Mouse (Mus musculus) stomach, embryonic 15.5 days (tissue): ENCODE results near the gene Col4a3. TPM values are rescaled to one million over a fixed set of nuclear protein-coding genes. Genes with fewer than 3 reads are reported as not detected.

Source experiments
- ATAC-seq: fragments of 200-750 bp; cut with Nextera tagmentation; 2 replicates; pipeline ENCODE4 v1.8.0; 2017; ENCODE audit warnings: low read depth, moderate number of reproducible peaks, moderate TSS enrichment; ENCODE audit not compliant: insufficient read depth, low FRiP score
- H3K27ac ChIP-seq: fragments of 300-500 bp; sonication (generic); 2 replicates; pipeline ENCODE4 v1.5.1; 2015; ENCODE audit warnings: mild to moderate bottlenecking, inconsistent platforms
- H3K27me3 ChIP-seq: fragments of 300-500 bp; sonication (generic); replicated peaks from 2 replicates; pipeline ENCODE4 v1.6.1; 2015; ENCODE audit warnings: inconsistent platforms
- H3K36me3 ChIP-seq: fragments of 300-500 bp; sonication (generic); 2 replicates; pipeline ENCODE4 v1.6.1; 2015; ENCODE audit warnings: inconsistent platforms
- H3K4me1 ChIP-seq: fragments of 300-500 bp; sonication (generic); 2 replicates; pipeline ENCODE4 v1.6.1; 2015; ENCODE audit warnings: inconsistent platforms
- H3K4me2 ChIP-seq: fragments of 300-500 bp; sonication (generic); 2 replicates; pipeline ENCODE4 v1.6.1; 2015; ENCODE audit warnings: mild to moderate bottlenecking, inconsistent platforms
- H3K4me3 ChIP-seq: fragments of 300-500 bp; sonication (generic); replicated peaks from 2 replicates; pipeline ENCODE4 v1.5.1; 2015; ENCODE audit warnings: inconsistent platforms
- H3K9ac ChIP-seq: fragments of 300-500 bp; sonication (generic); 2 replicates; pipeline ENCODE4 v1.6.1; 2015; ENCODE audit warnings: inconsistent platforms
- H3K9me3 ChIP-seq: fragments of 300-500 bp; sonication (generic); 2 replicates; pipeline ENCODE4 v1.6.1; 2016; ENCODE audit warnings: inconsistent platforms
- WGBS: fragments of 180-500 bp; shearing (Covaris S2); methylation state at CpG from one replicate; pipeline ENCODE4 v1.1.7; 2015; 5-methylcytosine and 5-hydroxymethylcytosine counted together
- polyA plus RNA-seq: library from polyadenylated mRNA; unstranded; fragments of >200 nt; fragmentation: Nextera tagmentation; extraction: Ambion mirVana; gene quantifications from 2 replicates; pipeline ENCODE4 v1.2.1, GENCODE M21; 2015

Gene Col4a3
- polyA plus RNA-seq, 1 experiment from 2014 or later: 0.42 TPM

DNA sequence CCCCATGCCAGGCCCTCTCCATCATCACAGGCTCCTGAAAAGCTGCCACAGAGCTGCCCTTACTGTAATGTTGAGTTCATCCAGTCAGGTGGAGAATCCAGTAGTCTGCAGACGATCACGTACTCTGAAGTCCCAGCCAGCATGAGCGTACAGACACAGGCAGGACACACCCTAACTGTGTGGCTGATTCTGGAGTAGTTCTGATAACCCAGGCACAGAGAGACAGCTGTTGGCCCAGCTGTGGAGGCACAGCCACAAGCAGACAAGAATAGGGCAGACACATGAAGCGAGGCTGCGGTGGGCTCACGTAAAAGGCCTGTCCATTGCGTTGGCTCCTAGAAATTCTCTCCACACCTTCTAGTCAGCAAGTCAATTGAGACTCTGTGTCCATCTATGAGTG is 50.7 kb downstream of the Col4a3 start:
- Histone ChIP-seq H3K4me2 (no peak overlapping the region), H3K36me3 (no peaks in the 10 kb centered on the region), H3K27me3 (no peaks in the 10 kb centered on the region), H3K27ac (no peak overlapping the region), H3K4me1 (no peaks in the 10 kb centered on the region), H3K9me3 (no peaks in the 10 kb centered on the region), H3K4me3 (no peak overlapping the region), H3K9ac (no peak overlapping the region)
- 83% methylated on average over 7 of the region's 7 CpGs for WGBS
- peak; percentile 87; the same call in 1 of the 2 replicates for ATAC-seq

DNA sequence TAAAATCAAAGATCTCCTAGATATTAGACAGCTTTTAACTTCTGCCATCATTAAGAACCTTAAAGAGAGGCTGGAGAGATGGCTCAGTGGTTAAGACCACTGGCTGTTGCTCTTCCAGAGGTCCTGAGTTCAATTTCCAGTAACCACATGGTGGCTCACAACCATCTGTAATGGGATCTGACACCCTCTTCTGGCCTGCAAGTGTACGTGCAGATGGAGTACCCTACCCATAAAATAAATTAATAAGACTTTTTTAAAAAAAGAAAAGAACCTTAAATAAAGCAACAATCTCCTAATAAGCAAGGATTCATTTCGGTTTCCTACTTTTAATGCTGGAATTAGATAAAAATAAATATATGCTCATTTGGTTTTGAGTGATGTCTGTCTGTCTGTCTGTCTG is 51.7 kb downstream of the Col4a3 start:
- no peak for ATAC-seq
- no peaks in the 10 kb centered on the region for H3K4me1 ChIP-seq

DNA sequence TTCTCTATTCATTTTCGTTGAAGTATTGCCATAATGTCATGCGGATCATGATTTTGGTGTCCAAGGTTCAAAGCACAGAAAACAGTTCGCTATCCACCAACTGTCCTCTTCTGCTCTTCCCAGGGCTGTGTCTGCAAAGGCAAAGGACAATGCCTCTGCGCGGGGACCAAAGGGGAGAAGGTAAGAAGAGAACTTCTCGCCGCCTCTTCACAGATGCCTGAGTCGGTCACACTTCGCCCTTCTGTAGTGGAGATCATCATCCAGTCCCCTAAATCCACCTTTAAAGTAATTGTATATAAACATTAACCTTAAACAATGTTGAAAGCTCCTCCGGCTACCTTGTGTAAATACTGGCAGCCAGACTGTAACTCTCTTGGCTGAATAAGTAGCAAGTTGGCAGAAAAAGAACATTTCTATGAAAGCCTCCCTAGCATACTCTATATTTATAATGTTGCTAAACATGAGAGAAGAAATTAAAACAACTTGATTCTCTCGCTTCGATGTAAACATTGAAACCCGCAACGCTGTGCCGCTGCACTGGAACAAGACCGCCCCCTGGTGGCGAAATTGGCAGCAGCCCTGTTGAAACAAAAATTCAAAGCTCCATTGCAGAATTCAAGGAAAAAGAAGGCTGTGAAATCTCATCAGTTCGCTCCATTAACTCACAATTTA is 54.7 kb downstream of the Col4a3 start:
- 20% methylated on average over 18 of the region's 18 CpGs for WGBS
- H3K27me3 ChIP-seq: no peaks in the 10 kb centered on the region
- no peaks in the 10 kb centered on the region for H3K36me3 ChIP-seq
- H3K4me3 ChIP-seq: peak overlapping the region; percentile 29
- no peaks in the 10 kb centered on the region for H3K9me3 ChIP-seq
- H3K27ac ChIP-seq: no peak overlapping the region
- no peaks in the 10 kb centered on the region for H3K4me1 ChIP-seq
- peak overlapping the region; percentile 53 for H3K4me2 ChIP-seq
- ATAC-seq: peak; percentile 22; the same call in 1 of the 2 replicates
- H3K9ac ChIP-seq: no peak overlapping the region

More for the DNA sequence above, 51.7 kb downstream of the Col4a3 start:
- 84% methylated on average over 2 of the region's 2 CpGs for WGBS
- Histone ChIP-seq H3K4me3 (no peak overlapping the region), H3K36me3 (no peaks in the 10 kb centered on the region), H3K27ac (no peak overlapping the region), H3K27me3 (no peaks in the 10 kb centered on the region), H3K9ac (no peak overlapping the region), H3K4me2 (no peak overlapping the region), H3K9me3 (no peaks in the 10 kb centered on the region)

DNA sequence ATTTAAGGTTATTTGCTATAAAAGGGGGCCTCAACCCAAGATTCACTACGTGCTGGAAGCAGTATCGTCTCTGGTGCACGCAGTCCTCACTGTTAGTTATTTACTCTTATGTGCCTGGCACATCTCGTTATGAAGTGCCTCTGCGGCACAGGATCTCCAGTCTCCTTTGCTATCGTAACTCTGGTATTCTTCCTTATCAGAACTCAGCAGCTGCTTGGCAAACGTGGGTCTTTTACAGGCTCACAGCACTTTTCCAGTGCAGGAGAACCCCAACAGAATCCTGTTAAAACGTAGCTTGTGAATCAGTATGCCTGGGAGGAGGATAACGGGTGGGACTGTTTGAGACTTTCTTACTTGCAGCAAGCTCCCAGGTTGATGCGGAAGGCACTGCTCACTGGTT is 61.3 kb downstream of the Col4a3 start:
- Histone ChIP-seq H3K27me3 (no peaks in the 10 kb centered on the region), H3K9ac (no peak overlapping the region), H3K4me1 (no peaks in the 10 kb centered on the region), H3K27ac (no peak overlapping the region), H3K4me2 (0 out of 2 replicates have a peak overlapping the region, but pooled peaks have one; percentile 5), H3K4me3 (no peak overlapping the region), H3K36me3 (no peaks in the 10 kb centered on the region), H3K9me3 (no peaks in the 10 kb centered on the region)
- ATAC-seq: peak; percentile 66; the same call in 1 of the 2 replicates
- 37% methylated on average over 10 of the region's 10 CpGs for WGBS

DNA sequence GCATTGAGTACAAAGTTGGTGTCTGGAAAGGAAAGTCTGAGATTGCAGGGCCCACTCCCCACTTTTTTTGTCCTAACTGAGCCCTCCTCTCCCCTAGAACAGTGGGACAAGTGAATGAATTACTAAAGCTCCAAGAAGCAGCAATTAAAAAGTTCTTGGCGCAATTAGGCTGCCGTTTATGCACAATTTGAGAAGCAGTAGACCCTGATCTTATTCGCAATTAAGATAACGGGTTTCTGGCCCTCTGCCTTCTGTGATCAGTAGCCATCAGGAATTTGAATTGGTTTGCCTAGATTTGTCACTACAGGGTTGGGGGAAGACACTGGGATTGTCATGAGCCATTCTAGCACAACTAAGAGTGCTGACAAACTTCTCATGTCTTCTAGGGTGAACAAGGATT is 64.1 kb downstream of the Col4a3 start:
- Histone ChIP-seq H3K4me3 (no peak overlapping the region), H3K9ac (no peak overlapping the region), H3K36me3 (no peaks in the 10 kb centered on the region), H3K4me2 (no peak overlapping the region), H3K4me1 (no peaks in the 10 kb centered on the region), H3K27ac (no peak overlapping the region), H3K9me3 (no peaks in the 10 kb centered on the region), H3K27me3 (no peaks in the 10 kb centered on the region)
- WGBS: 90% methylated on average over 4 of the region's 4 CpGs
- ATAC-seq: no peak

DNA sequence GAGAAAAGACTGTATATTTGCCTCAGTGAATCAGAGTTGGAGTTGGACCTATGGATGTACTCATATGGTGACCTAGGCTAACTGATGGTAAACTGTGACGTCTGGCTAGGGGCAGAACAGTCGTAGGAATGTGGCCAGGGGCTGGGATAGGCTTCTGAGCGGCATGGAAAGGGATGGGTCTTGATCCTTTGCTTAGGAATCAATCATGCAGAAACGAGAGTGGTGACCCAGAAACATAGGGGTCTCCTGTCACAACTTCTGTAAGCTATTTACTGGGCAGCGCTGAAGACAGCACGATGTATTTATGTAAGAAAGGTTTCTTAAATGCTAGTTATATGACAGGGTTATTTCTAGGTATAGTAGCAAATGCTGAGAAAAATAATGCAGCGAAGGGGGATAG is 67.3 kb downstream of the Col4a3 start:
- Histone ChIP-seq H3K27ac (no peak overlapping the region), H3K27me3 (no peaks in the 10 kb centered on the region), H3K4me3 (no peak overlapping the region), H3K4me1 (no peaks in the 10 kb centered on the region), H3K9me3 (no peaks in the 10 kb centered on the region), H3K4me2 (no peak overlapping the region), H3K36me3 (no peaks in the 10 kb centered on the region), H3K9ac (no peak overlapping the region)
- ATAC-seq: no peak
- WGBS: 61% methylated on average over 7 of the region's 7 CpGs

DNA sequence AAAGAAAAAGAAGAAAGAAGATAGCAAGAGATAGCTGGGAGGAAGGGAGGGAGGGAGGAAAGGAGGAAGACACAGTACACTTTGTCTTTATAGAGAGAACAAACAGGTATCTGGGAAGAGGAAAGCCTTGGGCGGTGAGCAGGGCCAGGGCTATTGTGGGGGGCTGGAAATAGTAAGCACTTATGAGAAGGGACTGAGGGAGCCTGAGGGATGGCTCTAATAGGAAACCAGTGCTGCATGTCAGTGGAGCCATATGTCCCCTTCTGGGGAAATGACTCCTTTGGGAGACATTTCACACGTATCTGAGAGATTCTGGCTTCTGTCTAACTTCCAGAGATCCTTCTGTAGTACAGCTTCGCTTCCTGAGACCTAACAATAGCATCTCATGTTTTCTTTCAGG is 69.7 kb downstream of the Col4a3 start:
- no peak overlapping the region for H3K4me2 ChIP-seq
- H3K27ac ChIP-seq: no peak overlapping the region
- ATAC-seq: no peak
- WGBS: 55% methylated on average over 3 of the region's 3 CpGs
- H3K27me3 ChIP-seq: no peaks in the 10 kb centered on the region
- no peak overlapping the region for H3K9ac ChIP-seq
- H3K9me3 ChIP-seq: no peaks in the 10 kb centered on the region
- H3K4me3 ChIP-seq: no peak overlapping the region
- no peaks in the 10 kb centered on the region for H3K4me1 ChIP-seq
- no peaks in the 10 kb centered on the region for H3K36me3 ChIP-seq

DNA sequence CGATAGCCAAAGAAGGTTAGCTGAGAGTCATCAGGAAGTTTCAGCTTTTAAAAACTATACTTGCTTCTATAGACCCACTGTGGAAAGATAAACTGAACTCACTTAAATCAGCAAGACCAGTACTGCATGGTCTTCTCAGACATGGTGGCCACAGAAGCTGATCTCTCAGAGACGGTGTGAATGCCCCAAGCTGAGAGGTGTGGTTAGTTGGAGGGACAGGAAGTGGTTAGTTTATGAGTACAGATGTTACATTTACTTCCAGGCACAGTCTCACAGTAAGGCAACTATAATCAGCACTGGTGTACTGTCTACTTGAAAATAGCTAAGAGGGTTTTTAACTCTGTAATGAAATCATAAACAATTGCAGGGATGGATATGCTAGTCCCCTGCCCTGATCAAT is 75.5 kb downstream of the Col4a3 start:
- ATAC-seq: no peak
- Histone ChIP-seq H3K9me3 (no peaks in the 10 kb centered on the region), H3K27me3 (no peaks in the 10 kb centered on the region), H3K27ac (no peak overlapping the region), H3K36me3 (no peaks in the 10 kb centered on the region), H3K4me1 (no peaks in the 10 kb centered on the region), H3K4me3 (no peak overlapping the region), H3K4me2 (no peak overlapping the region), H3K9ac (no peak overlapping the region)
- 66% methylated on average over 2 of the region's 2 CpGs for WGBS

DNA sequence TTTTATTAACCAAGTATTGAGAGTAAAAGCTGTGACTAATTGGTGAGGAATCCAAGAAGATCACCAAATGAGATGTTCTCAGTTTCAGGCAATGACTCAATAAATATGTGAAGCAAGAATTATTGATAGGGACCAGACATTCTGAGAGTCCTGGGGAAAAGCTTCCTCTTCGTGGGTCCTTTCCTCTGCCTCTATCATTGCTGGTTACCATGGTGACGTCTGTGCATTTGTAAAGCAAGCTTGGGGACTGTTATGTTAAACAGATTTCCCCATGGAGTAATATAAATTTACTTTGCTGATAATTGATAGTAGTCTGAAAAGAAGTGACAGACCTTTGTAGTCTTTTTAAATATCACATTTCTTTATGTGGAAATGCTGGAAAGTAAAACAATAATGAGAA is 76.8 kb downstream of the Col4a3 start:
- no peak for ATAC-seq
- H3K27me3 ChIP-seq: no peaks in the 10 kb centered on the region
- no peak overlapping the region for H3K9ac ChIP-seq
- no peak overlapping the region for H3K27ac ChIP-seq
- no peaks in the 10 kb centered on the region for H3K4me1 ChIP-seq
- H3K4me3 ChIP-seq: no peak overlapping the region
- H3K9me3 ChIP-seq: no peaks in the 10 kb centered on the region
- H3K4me2 ChIP-seq: no peak overlapping the region
- H3K36me3 ChIP-seq: no peaks in the 10 kb centered on the region
- 18% methylated on average over 2 of the region's 2 CpGs for WGBS

DNA sequence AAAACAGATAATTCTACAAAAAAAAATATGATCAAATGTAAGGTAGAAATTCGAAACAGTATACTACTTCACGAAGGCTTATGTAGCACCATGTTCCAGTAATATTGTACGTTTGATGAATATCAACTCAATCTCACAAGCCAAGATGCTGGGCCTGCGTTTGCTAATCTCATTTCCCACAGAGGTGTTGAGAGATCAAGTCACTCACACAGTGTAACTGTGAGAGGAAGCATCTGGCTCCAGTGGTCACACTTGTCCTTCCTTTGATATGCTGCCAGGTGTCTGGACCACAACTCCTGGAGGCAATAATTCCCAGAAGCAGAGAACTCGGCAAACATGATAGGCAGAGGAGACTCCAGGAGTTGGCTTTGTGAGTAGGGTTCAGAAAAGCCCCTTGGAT is 99.6 kb downstream of the Col4a3 start:
- Histone ChIP-seq H3K4me1 (no peaks in the 10 kb centered on the region), H3K9me3 (no peaks in the 10 kb centered on the region), H3K9ac (no peak overlapping the region), H3K4me3 (no peak overlapping the region), H3K27ac (no peak overlapping the region), H3K4me2 (no peak overlapping the region), H3K36me3 (no peaks in the 10 kb centered on the region), H3K27me3 (no peaks in the 10 kb centered on the region)
- no peak for ATAC-seq
- 74% methylated on average over 5 of the region's 5 CpGs for whole genome bisulfite sequencing

DNA sequence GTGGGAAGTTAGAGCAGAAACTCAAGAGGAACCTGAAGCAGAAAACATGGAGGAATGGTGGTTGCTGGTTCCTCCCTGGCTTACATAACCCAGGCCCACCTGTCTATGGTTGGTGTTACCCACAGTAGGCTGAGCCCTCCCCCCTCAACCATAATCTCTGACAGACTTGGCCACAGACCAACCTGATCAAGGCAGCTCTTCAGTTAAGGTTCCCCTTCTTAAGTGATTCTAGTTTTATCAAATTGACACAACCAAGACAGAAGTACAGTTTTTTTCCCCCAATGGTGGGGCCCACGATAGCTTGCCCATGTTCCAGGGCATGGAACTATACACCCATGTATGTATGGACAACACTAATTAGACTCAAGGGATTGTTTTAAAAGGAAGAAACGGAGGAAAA is 100.1 kb downstream of the Col4a3 start:
- no peak overlapping the region for H3K4me3 ChIP-seq
- H3K9ac ChIP-seq: no peak overlapping the region
- no peak overlapping the region for H3K27ac ChIP-seq
- H3K4me2 ChIP-seq: no peak overlapping the region
- H3K36me3 ChIP-seq: no peaks in the 10 kb centered on the region
- no peaks in the 10 kb centered on the region for H3K4me1 ChIP-seq
- no peaks in the 10 kb centered on the region for H3K27me3 ChIP-seq
- H3K9me3 ChIP-seq: no peaks in the 10 kb centered on the region
- ATAC-seq: no peak
- 79% methylated on average over 2 of the region's 2 CpGs for WGBS

DNA sequence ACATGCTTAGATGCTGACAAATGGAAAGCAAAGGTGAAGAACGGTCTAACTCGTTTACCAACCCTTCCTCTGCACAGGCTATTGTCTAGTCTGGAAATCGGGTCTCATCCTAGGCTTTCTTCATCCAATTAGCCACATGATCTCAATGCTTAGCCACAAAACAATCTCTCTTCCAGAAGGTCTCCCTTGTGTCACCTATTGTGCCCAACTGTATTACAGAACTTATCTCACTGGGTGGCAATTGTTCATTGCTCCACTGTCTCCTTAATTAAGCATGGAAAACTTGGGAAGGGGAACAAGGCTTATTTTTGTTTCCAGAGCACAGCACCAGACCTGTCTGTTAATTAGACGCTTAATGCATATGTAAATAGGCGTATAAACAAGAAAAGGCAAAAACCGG is 101.2 kb downstream of the Col4a3 start:
- no peak overlapping the region for H3K27ac ChIP-seq
- no peaks in the 10 kb centered on the region for H3K9me3 ChIP-seq
- ATAC-seq: no peak
- no peak overlapping the region for H3K4me2 ChIP-seq
- H3K4me3 ChIP-seq: no peak overlapping the region
- H3K4me1 ChIP-seq: no peaks in the 10 kb centered on the region
- WGBS: 80% methylated on average over 6 of the region's 6 CpGs
- H3K36me3 ChIP-seq: no peaks in the 10 kb centered on the region
- H3K27me3 ChIP-seq: no peaks in the 10 kb centered on the region
- H3K9ac ChIP-seq: no peak overlapping the region

DNA sequence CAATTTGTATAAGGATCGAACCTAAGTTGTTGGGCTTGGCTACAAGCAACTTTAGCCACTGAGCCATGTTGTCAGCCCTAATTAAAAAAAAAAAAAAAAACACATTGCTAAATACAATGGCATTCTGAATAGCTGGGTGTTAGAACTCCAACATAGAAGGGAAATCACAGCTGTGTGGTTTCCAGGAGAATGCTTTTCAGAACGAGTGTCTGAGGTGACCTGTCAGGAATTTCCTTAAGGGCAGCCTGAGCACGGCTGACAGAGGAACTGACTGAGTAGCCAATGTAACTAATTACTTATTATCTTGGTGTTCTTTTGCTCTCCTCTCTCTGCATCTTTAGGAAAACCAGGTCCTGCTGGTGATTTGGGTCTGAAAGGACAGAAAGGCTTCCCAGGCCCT is 109.2 kb downstream of the Col4a3 start:
- Histone ChIP-seq H3K9me3 (no peaks in the 10 kb centered on the region), H3K36me3 (no peaks in the 10 kb centered on the region), H3K27me3 (no peaks in the 10 kb centered on the region), H3K4me1 (no peaks in the 10 kb centered on the region), H3K4me2 (no peak overlapping the region), H3K9ac (no peak overlapping the region), H3K27ac (no peak overlapping the region), H3K4me3 (no peak overlapping the region)
- 52% methylated on average over 3 of the region's 3 CpGs for WGBS
- no peak for ATAC-seq
